Mouse (Mus musculus): Measurements from ENCODE around the gene Gm49673.
"Not testable (repeated sequence)": the region's sequence is repeated elsewhere in the genome, so short reads cannot be mapped to it uniquely, and the experiment has no call there.

Gene Gm49673

DNA sequence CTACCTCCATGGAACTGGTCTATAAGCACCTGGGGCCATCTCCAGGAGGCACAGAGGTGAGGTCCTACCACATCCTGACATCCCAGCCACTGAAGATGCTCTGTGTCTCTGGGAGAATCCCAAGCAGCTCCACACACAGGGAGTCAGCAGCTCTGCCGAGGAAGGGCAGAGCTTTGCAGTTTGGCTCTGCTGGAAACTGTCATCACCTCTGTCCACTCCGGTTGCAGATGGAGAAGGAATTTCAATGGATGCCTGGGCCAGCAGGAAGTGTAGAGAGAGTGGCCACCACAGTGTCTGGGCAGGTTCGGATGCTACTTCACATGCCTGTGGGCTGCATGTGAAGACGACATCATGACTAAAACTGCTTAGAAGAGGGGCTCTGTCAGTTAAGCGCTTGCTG lies 106.4 kb downstream of the Gm49673 start:
- DNase-seq (ENCODE audit: low read depth, low spot score), result not testable (repeated sequence)

GRCm38 (mm10) chr17:8039916-8040635 lies 107.5 kb downstream of the Gm49673 start:
- not testable (repeated sequence) for DNase-seq (ENCODE audit: low read depth, low spot score)

GRCm38 (mm10) chr17:8036976-8037375 lies 110.6 kb downstream of the Gm49673 start:
- DNase-seq (ENCODE audit: low read depth, low spot score), result not testable (repeated sequence)
